Mouse (Mus musculus) spleen, adult 2 months (tissue): Measurements from ENCODE around the gene Ccdc71. TPM values are rescaled to one million over a fixed set of nuclear protein-coding genes. Genes with fewer than 3 reads are reported as not detected.

ENCODE experiments used
- DNase-seq, 2 experiments: peaks; one replicate each; pipeline versions ENCODE4 v3.0.0 to v3.0.0-alpha.2; 2012 to 2021; ENCODE audit warnings: low spot score in 2 of 2, low read depth in 1 of 2
- H3K27ac ChIP-seq: fragments of 200-500 bp; 2 replicates; pipeline ENCODE4 v1.5.1; 2012; ENCODE audit warnings: low read length, inconsistent platforms; ENCODE audit not compliant: insufficient read depth
- H3K27me3 ChIP-seq: fragments of 200-500 bp; 2 replicates; pipeline ENCODE4 v1.6.1; 2012; ENCODE audit warnings: mild to moderate bottlenecking, moderate library complexity, low read length, inconsistent platforms; ENCODE audit not compliant: control insufficient read depth, insufficient read depth
- H3K36me3 ChIP-seq: fragments of 200-500 bp; 2 replicates; pipeline ENCODE4 v1.6.1; 2012; ENCODE audit warnings: mild to moderate bottlenecking, low read length, inconsistent platforms; ENCODE audit not compliant: control insufficient read depth, insufficient read depth
- H3K4me1 ChIP-seq: fragments of 200-500 bp; 2 replicates; pipeline ENCODE4 v1.6.1; 2011; ENCODE audit warnings: inconsistent platforms; ENCODE audit not compliant: control insufficient read depth, insufficient read depth, insufficient read length
- H3K4me3 ChIP-seq: fragments of 200-500 bp; 2 replicates; pipeline ENCODE4 v1.5.1; 2011; ENCODE audit warnings: mild to moderate bottlenecking, inconsistent platforms; ENCODE audit not compliant: insufficient read depth, insufficient read length; ENCODE audit errors: extremely low read depth
- CTCF ChIP-seq: fragments of 200-500 bp; IDR thresholded peaks from 2 replicates; pipeline ENCODE4 v1.5.1; 2011; ENCODE audit warnings: mild to moderate bottlenecking, inconsistent platforms; ENCODE audit not compliant: insufficient read depth, insufficient read length, insufficient replicate concordance; ENCODE audit errors: extremely low read depth
- POLR2A ChIP-seq: fragments of 200-500 bp; IDR thresholded peaks from 2 replicates; pipeline ENCODE4 v1.6.1; 2011; ENCODE audit warnings: low read depth, low read length, inconsistent platforms
- WGBS: fragments of 180-500 bp; shearing (Covaris S2); methylation state at CpG from one replicate; pipeline ENCODE4 v1.1.7; 2018; 5-methylcytosine and 5-hydroxymethylcytosine counted together
- polyA plus RNA-seq: library from polyadenylated mRNA; depleted of rRNA; stranded (reverse); fragments of >200 nt; gene quantifications from 2 replicates; pipeline ENCODE4 v1.2.3, GENCODE M21; 2012

The Ccdc71 gene
- polyA plus RNA-seq, 1 experiment, result 16.5 TPM

DNA sequence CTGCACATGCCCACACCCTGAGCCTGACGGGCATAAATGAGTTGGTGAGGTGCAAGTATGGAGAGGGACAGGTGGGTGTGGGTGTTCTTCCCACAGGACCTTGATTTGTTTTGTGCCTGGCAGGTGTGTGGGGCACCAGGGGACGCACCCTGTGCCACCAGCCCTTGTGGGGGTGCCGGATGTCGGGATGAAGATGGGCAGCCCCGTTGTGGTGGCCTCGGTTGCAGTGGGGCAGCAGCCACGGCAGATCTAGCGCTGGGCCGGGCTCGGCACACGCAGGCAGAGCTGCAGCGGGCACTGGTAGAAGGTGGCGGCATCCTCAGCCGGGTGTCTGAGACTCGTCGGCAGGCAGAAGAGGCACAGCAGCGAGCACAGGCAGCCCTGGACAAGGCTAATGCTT, 28.1 kb downstream of the Ccdc71 start:
- TF ChIP-seq CTCF, result no peak
- no peak for TF ChIP-seq POLR2A
- WGBS, result 92% methylated on average over 17 of the region's 17 CpGs
- Histone ChIP-seq H3K4me3 (no peak overlapping the region), H3K36me3 (peaks cover 7% of the 10 kb centered on the region), H3K4me1 (peaks cover 12% of the 10 kb centered on the region; the same call in 1 of the 2 replicates), H3K27me3 (no peaks in the 10 kb centered on the region), H3K27ac (no peak overlapping the region)
- DNase-seq, result no peak

DNA sequence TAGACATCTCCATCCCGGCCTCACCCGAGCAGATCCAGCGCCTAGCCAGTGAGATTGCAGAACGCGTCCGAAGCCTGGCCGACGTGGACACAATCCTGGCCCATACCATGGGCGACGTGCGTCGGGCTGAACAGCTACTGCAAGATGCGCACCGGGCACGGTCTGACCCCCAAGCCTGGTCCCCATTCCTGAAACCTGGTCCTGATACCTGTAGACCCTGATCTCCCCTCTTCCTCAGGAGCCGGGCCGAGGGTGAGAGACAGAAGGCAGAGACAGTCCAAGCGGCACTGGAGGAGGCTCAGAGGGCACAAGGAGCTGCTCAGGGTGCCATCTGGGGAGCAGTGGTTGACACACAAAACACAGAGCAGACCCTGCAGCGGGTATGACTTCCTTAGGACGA, 28.9 kb downstream of the Ccdc71 start:
- H3K36me3 ChIP-seq, result peaks cover 14% of the 10 kb centered on the region
- no peak for DNase-seq
- no peak for TF ChIP-seq CTCF
- TF ChIP-seq POLR2A, result no peak
- no peak overlapping the region for H3K4me3 ChIP-seq
- H3K4me1 ChIP-seq, result peaks cover 12% of the 10 kb centered on the region; the same call in 1 of the 2 replicates
- no peaks in the 10 kb centered on the region for H3K27me3 ChIP-seq
- 92% methylated on average over 20 of the region's 20 CpGs for WGBS
- peak overlapping the region; percentile 87; the same call in 1 of the 2 replicates for H3K27ac ChIP-seq

- Histone ChIP-seq H3K36me3 (peaks cover 21% of the 10 kb centered on the region), H3K4me3 (peak overlapping the region; percentile 78), H3K27ac (peak overlapping the region; percentile 87), H3K4me1 (peaks cover 12% of the 10 kb centered on the region; the same call in 1 of the 2 replicates), H3K27me3 (no peaks in the 10 kb centered on the region)
- 44% methylated on average over 26 of the region's 26 CpGs for whole genome bisulfite sequencing
- no peak for DNase-seq
- TF ChIP-seq POLR2A, result no peak
- no peak for TF ChIP-seq CTCF
Measured at GRCm38 (mm10) chr9:108489702-108490558, 29.6 kb downstream of the Ccdc71 start.

- peaks cover 12% of the 10 kb centered on the region; the same call in 1 of the 2 replicates for H3K4me1 ChIP-seq
- DNase-seq, result peak; percentile 92 to 93
- H3K4me3 ChIP-seq, result peak within 1 kb of the TSS; percentile 78
- peak within 1 kb of the TSS; percentile 87 for H3K27ac ChIP-seq
- WGBS, result under 1% methylated on average over 69 of the region's 69 CpGs
- H3K36me3 ChIP-seq, result peaks cover 28% of the 10 kb centered on the region
- peak; percentile 49; the same call in 1 of the 2 replicates for TF ChIP-seq POLR2A
- TF ChIP-seq CTCF, result no peak
- H3K27me3 ChIP-seq, result no peaks in the 10 kb centered on the region
Measured at GRCm38 (mm10) chr9:108490559-108491285, 30.4 kb downstream of the Ccdc71 start, which contains the start of gene Usp19. Usp19 (plus strand) TSS chr9:108490602.

GRCm38 (mm10) chr9:108491286-108491580, 30.9 kb downstream of the Ccdc71 start:
- 3% methylated on average over 12 of the region's 12 CpGs for WGBS
- DNase-seq, result no peak
- H3K36me3 ChIP-seq, result peaks cover 33% of the 10 kb centered on the region
- peak overlapping the region; percentile 87 for H3K27ac ChIP-seq
- TF ChIP-seq POLR2A (no peak), CTCF (no peak)
- H3K4me3 ChIP-seq, result peak overlapping the region; percentile 78
- H3K27me3 ChIP-seq, result no peaks in the 10 kb centered on the region
- H3K4me1 ChIP-seq, result peaks cover 12% of the 10 kb centered on the region; the same call in 1 of the 2 replicates

DNA sequence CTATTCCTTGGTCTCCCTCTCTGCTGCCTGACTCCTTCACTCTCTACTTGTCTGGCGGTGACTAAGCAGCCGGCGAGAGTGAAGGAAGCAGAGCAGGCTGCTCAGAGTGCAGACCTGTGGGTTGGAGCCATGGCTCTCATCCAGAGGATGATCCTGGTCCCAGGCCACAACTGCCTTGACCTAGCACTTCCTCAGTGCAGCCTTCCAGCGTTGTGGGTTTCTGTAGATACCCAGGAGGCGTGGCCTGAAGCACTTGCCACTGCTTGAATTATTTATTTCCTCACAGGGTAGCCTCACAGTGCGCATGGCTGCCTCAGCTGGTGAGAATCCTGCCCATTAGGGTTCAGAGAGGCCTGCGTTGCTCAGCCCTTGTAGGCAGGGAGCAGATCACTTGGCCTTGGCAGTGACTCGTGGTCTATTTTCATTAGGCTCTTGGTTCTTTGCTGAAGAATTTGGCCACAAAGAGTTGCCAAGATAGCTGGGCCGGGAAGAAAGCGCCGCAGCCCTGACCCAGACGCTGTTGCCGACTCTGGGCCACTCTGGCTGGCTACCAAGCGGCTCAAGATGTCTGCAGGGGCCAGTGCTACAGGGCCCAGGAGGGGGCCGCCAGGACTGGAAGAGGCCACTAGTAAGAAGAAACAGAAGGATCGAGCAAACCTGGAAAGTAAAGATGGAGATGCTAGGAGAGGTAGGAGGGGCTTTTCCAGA, 31.9 kb downstream of the Ccdc71 start:
- TF ChIP-seq CTCF, result no peak
- no peak for TF ChIP-seq POLR2A
- Histone ChIP-seq H3K27ac (no peak overlapping the region), H3K36me3 (peaks cover 41% of the 10 kb centered on the region), H3K27me3 (no peaks in the 10 kb centered on the region), H3K4me3 (peak overlapping the region; percentile 6; the same call in 1 of the 2 replicates), H3K4me1 (peaks cover 12% of the 10 kb centered on the region; the same call in 1 of the 2 replicates)
- 55% methylated on average over 16 of the region's 16 CpGs for whole genome bisulfite sequencing
- no peak for DNase-seq
